Mouse (Mus musculus) CH12F3 (cell line): ENCODE results near the gene Xdh.

Experiments
- in situ Hi-C: fragments of 300-500 bp; cut with MboI; formaldehyde crosslinking; loops from 2 replicates; pipeline ENCODE4 v1.14.3; 2020; ENCODE audit warnings: low sequenced_read_pairs

Xdh gene

DNA sequence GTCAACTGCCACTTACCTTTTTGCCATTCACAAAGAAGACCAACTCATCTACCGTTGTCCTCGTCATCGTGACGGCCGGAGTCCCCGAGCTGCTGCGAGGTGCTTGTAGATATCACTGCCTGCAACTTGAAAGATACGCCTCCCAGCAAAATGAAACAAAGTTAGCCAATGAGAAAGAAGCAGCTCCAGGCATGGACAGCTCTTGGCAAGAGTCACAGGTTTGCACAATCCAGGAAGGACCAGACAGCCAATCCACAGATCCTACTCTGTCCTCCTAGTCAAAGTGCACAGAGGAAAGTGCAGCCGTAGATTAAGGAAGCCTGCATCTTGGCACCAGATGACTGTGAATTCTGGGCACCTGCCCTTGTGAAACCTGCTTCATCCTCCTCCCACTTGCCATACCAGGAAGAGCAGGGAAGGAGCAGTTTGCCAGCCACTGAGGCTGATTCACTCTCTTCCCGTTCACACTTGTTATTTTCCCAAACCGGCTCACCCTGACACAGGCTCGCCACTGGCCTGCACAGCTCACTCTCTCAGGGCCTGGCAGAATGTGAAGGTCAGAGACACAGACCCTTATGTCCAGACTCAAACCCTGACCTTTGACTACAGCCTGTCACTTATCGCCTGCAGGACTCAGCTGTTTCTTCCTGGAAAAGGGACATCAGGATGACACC, at the start of gene Xdh:
Gene Xdh, minus strand, starts transcription at position 135 of the 674 bp plus-strand sequence.
- in situ Hi-C loops = no loop called here

DNA sequence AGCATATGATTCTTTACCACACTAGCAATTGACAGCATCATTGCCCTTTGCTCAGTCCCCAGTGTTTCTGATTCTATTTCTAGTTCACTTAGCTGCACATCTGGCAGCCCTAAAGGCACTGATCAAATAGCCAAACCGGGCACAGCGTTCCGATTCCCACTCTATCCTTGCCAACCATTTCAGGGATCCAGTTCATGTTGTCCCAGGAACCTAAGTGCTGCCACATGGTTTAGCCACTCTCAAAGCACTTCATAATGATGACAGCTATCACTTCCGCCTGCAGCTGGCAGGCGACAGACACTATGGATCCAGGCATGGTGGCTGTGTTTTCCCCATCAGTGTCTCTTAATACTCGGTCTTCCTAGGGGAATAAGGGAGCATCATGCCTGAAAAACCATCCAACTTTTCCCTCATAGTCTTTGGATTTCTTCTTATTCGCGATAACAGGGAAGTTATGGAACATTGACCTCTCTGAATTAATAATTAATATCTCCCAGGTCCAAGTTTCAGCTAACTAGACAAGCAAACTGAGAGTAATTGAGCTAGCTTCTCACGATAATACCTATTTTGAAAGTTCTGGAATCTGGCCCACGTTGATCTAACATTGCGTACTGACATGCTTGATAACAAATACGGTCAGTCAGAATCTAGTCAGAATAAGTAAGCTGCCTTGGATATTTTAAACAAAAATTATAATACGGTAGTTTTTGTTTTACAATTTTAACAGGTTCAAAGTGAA, 46.1 kb upstream of the Xdh start:
- in situ Hi-C loops = no loop called here

- in situ Hi-C loops = no loop called here
Observed at GRCm38 (mm10) chr17:73991264-73991663, 41.3 kb upstream of the Xdh start.

- in situ Hi-C loops = no loop called here
Observed at GRCm38 (mm10) chr17:73986571-73986970, 36.6 kb upstream of the Xdh start.

- in situ Hi-C loops = no loop called here
Observed at GRCm38 (mm10) chr17:73985936-73986335, 35.9 kb upstream of the Xdh start.

DNA sequence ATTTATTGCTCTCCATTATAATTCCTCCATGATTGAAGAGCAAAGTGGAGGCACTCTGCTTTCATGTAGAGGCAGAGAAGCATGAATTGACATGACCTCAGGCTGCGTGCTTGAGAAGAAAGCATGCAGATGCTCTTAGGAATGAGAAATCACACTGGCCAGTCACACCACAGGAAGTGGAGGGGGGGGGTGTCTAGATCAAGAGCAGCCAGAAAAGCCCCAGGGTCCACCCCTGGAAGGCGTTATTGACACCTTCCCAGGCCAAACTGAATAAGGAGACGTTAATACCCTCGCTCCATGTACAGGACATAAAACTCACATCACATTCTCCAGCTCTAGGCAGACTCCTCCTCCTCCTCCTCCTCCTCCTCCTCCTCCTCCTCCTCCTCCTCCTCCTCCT, 34.5 kb upstream of the Xdh start:
- in situ Hi-C loops = no loop called here

GRCm38 (mm10) chr17:73982871-73983270, 32.9 kb upstream of the Xdh start:
- in situ Hi-C loops = no loop called here

DNA sequence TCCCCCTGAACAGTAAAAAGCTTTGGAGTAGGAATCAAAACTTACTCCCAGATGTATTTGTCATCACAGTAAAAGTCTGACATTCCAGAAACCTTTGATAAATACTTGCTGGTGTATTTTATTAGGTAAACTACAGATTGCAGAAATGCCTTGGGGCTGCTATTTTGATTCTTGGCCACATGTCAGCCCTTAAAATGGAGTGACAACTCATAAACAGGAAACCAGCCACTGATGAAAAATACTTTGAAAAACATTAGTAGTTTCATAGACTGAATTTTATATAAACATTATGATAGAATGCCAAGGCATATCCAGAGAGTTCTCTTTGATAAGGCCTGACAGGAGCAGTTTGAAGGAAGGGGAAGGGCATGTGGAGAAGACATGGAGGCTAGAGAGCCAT, 26.1 kb upstream of the Xdh start:
- in situ Hi-C loops = no loop called here

GRCm38 (mm10) chr17:73972648-73973047, 22.7 kb upstream of the Xdh start:
- in situ Hi-C loops = no loop called here

GRCm38 (mm10) chr17:73971291-73971690, 21.3 kb upstream of the Xdh start:
- in situ Hi-C loops = no loop called here

- in situ Hi-C loops = no loop called here
Observed at GRCm38 (mm10) chr17:73970361-73971027, 20.5 kb upstream of the Xdh start.

GRCm38 (mm10) chr17:73964856-73965255, 14.9 kb upstream of the Xdh start:
- in situ Hi-C loops = no loop called here

DNA sequence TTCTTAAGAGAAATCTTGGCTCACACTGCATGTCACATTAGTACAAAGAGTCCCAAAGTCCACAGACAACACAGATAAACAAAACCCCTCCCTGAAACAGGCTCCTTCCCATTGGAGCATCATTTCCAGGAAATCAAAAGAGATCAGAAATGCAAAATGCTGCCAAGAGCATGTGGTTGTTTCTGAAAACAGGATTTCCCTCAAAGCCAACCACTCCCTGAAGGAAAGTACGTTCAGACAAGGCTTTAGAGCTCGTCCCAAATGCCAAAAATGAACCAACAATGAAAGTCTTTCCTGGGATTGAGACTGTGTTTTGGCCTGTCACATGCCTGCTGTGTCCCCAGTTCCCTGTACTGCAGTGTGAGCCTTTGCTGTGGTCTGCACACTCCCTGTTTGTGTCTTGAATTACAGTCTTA, 12.6 kb upstream of the Xdh start:
- in situ Hi-C loops = no loop called here

DNA sequence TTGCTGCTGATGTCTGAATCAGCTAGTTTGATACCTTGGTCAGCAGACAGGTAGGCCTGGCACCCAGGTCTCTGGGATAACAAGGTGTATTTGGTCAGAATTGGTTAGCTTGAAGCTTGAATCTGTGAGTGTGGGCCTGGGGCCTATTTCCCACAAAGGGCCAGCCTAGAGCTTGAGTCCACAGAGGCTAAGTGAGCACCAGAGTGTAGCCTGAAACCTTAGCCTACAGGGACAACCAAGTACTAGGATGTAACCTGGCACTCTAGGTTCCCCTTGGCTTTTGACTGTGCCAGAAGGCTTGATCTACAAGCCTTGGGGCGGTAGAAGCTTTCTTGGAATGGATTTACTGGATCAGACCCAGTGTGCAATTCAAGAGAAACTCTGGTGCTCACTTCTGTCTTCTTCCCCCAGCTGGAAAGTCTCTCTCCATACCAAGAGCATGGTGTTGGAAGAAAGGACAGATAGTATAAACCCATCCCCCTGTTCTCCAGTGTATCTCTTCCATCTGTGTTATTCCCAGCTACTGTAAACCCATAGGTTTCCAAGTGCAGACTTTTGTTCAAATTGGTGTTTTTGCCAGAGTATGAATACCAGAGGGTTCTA, 11.9 kb upstream of the Xdh start:
- in situ Hi-C loops = no loop called here

GRCm38 (mm10) chr17:73960745-73961144, 10.7 kb upstream of the Xdh start:
- in situ Hi-C loops = no loop called here

- in situ Hi-C loops = no loop called here
Observed at GRCm38 (mm10) chr17:73952103-73952521, 2.1 kb upstream of the Xdh start.

GRCm38 (mm10) chr17:73950970-73951369, 974 bp upstream of the Xdh start:
- in situ Hi-C loops = no loop called here

DNA sequence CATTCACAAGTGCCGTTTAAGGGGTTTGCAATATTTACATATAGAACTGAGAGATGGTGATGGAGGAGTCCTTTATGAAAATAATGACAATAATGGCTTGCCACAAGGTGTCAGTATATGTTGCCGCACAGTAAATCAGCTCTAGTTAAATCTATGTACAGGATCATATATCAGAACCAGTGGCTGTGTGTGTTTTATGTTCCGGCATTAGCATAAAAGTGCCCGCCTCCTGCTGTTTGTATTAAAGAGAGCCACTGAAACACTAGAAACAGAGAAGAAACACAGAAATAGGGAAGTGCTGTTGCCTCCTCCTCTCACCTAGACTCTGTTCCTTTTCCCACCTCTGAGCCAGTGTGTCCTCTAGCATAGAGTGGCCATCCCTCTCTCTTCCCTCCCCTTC, 498 bp downstream of the Xdh start:
- in situ Hi-C loops = no loop called here

DNA sequence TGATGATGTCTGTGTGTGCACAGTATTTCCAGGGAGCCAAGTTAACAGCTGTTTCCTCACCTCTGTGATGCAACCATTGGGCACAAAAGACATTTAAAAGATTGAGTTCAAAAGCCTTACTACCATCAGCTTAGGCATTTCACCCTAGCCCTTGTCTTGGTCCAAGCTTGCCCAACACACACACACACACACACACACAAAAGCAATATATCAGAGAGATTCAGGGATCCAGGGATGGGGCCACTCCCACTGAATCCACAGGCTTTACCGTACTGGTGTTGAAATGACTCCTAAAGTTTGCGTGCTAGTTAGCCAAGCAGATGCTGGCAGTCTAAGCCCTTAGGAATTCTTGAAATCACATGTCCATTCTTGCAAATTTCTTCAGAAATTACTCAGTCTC, 1.2 kb downstream of the Xdh start:
- in situ Hi-C loops = no loop called here

DNA sequence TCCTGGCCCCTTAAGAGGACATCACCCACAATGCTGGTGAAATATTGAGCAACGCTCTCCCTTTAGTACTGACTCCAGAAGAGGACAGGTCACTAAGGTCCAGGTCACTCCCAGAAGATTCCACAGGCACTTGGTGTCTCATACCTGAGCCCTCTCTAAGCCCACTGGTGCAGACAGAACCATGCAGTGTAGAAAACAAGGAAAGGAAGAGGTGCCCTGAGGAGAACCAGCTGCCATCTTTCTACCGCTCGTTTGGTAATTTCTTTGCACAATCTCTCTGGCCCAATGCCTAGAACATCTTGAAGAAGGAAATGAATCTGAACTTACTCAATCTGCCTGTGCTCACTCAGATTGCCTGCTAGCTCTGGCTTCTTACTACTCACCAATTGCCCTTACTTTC, 2.0 kb downstream of the Xdh start:
- in situ Hi-C loops = no loop called here

DNA sequence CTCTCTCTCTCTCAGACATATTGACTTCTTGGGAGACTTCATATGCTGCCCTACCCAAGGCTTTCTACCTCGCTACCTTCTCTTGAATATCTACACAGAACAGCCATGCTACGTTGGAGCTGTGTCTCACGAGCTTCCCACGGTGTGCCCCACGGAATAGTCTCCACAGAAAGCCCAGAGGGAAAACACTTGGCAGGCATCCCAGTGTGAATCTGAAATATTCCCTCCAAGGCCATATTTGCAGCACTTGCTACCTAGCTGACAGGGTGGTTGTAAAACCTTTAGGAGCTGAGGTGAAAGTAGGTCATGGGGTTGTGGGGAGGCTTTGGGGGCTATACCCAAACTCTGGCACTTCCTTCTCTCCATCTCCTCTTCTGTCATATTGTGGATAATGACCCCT, 3.1 kb downstream of the Xdh start:
- in situ Hi-C loops = no loop called here

GRCm38 (mm10) chr17:73944661-73945060, 5.3 kb downstream of the Xdh start:
- in situ Hi-C loops = no loop called here
